Mouse (Mus musculus) limb, embryonic 13.5 days (tissue): ENCODE results near the gene Wnt11. TPM values are rescaled to one million over a fixed set of nuclear protein-coding genes. Genes with fewer than 3 reads are reported as not detected.

Source experiments
- ATAC-seq: fragments of 200-750 bp; cut with Nextera tagmentation; 2 replicates; pipeline ENCODE4 v1.8.0; 2017; ENCODE audit warnings: low read depth, moderate number of reproducible peaks, moderate TSS enrichment; ENCODE audit not compliant: low FRiP score
- H3K27ac ChIP-seq: fragments of 300-500 bp; sonication (generic); 2 replicates; pipeline ENCODE4 v1.5.1; 2015; ENCODE audit warnings: inconsistent platforms, mild to moderate bottlenecking, moderate library complexity
- H3K27me3 ChIP-seq: fragments of 300-500 bp; sonication (generic); 2 replicates; pipeline ENCODE4 v1.6.1; 2015; ENCODE audit warnings: mild to moderate bottlenecking, inconsistent platforms
- H3K36me3 ChIP-seq: fragments of 300-500 bp; sonication (generic); 2 replicates; pipeline ENCODE4 v1.6.1; 2015; ENCODE audit warnings: inconsistent platforms, mild to moderate bottlenecking, moderate library complexity
- H3K4me1 ChIP-seq: fragments of 300-500 bp; sonication (generic); 2 replicates; pipeline ENCODE4 v1.6.1; 2015; ENCODE audit warnings: inconsistent platforms
- H3K4me2 ChIP-seq: fragments of 300-500 bp; sonication (generic); replicated peaks from 2 replicates; pipeline ENCODE4 v1.6.1; 2015; ENCODE audit warnings: inconsistent platforms, mild to moderate bottlenecking, moderate library complexity
- H3K4me3 ChIP-seq: fragments of 300-500 bp; sonication (generic); 2 replicates; pipeline ENCODE4 v1.5.1; 2015; ENCODE audit warnings: moderate library complexity, mild to moderate bottlenecking, inconsistent platforms
- H3K9ac ChIP-seq: fragments of 300-500 bp; sonication (generic); 2 replicates; pipeline ENCODE4 v1.6.1; 2015; ENCODE audit warnings: mild to moderate bottlenecking, inconsistent platforms
- H3K9me3 ChIP-seq: fragments of 300-500 bp; sonication (generic); 2 replicates; pipeline ENCODE4 v1.6.1; 2016; ENCODE audit warnings: inconsistent platforms
- WGBS: fragments of 180-500 bp; shearing (Covaris S2); methylation state at CpG from one replicate; pipeline ENCODE4 v1.1.7; 2015; 5-methylcytosine and 5-hydroxymethylcytosine counted together
- polyA plus RNA-seq: library from polyadenylated mRNA; unstranded; fragments of >200 nt; fragmentation: Nextera tagmentation; extraction: Ambion mirVana; gene quantifications from 2 replicates; pipeline ENCODE4 v1.2.1, GENCODE M21; 2015

Wnt11 gene
- polyA plus RNA-seq, 1 experiment from 2014 or later: 37.2 TPM

GRCm38 (mm10) chr7:98803181-98803580 lies 31.7 kb upstream of the Wnt11 start:
- H3K4me3 ChIP-seq: no peak overlapping the region
- WGBS: 82% methylated on average over 9 of the region's 9 CpGs
- peaks cover 20% of the 10 kb centered on the region for H3K4me1 ChIP-seq
- no peaks in the 10 kb centered on the region; the same call in 1 of the 2 replicates for H3K27me3 ChIP-seq
- 0 out of 2 replicates have a peak, but pooled peaks cover 4% of the 10 kb centered on the region for H3K9me3 ChIP-seq
- H3K9ac ChIP-seq: no peak overlapping the region
- H3K27ac ChIP-seq: no peak overlapping the region
- no peak for ATAC-seq
- H3K36me3 ChIP-seq: no peaks in the 10 kb centered on the region
- H3K4me2 ChIP-seq: no peak overlapping the region

GRCm38 (mm10) chr7:98804841-98805772 lies 29.8 kb upstream of the Wnt11 start:
- Histone ChIP-seq H3K36me3 (no peaks in the 10 kb centered on the region), H3K4me3 (no peak overlapping the region), H3K9ac (no peak overlapping the region), H3K4me1 (peaks cover 11% of the 10 kb centered on the region), H3K27ac (no peak overlapping the region), H3K9me3 (0 out of 2 replicates have a peak, but pooled peaks cover 4% of the 10 kb centered on the region), H3K27me3 (peaks cover 2% of the 10 kb centered on the region; the same call in 1 of the 2 replicates), H3K4me2 (no peak overlapping the region)
- 70% methylated on average over 12 of the region's 12 CpGs for WGBS
- no peak for ATAC-seq

GRCm38 (mm10) chr7:98806961-98807360 lies 28.0 kb upstream of the Wnt11 start:
- H3K27ac ChIP-seq: no peak overlapping the region
- no peak overlapping the region for H3K4me2 ChIP-seq
- H3K36me3 ChIP-seq: no peaks in the 10 kb centered on the region
- H3K9ac ChIP-seq: no peak overlapping the region
- 0 out of 2 replicates have a peak, but pooled peaks cover 4% of the 10 kb centered on the region for H3K9me3 ChIP-seq
- ATAC-seq: no peak
- 79% methylated on average over 3 of the region's 3 CpGs for WGBS
- H3K4me3 ChIP-seq: no peak overlapping the region
- H3K4me1 ChIP-seq: peaks cover 11% of the 10 kb centered on the region
- peaks cover 2% of the 10 kb centered on the region; the same call in 1 of the 2 replicates for H3K27me3 ChIP-seq

GRCm38 (mm10) chr7:98809372-98809771 lies 25.5 kb upstream of the Wnt11 start:
- Histone ChIP-seq H3K27ac (no peak overlapping the region), H3K27me3 (peaks cover 2% of the 10 kb centered on the region; the same call in 1 of the 2 replicates), H3K4me3 (no peak overlapping the region), H3K36me3 (no peaks in the 10 kb centered on the region), H3K9ac (no peak overlapping the region), H3K9me3 (no peaks in the 10 kb centered on the region), H3K4me1 (peaks cover 21% of the 10 kb centered on the region), H3K4me2 (no peak overlapping the region)
- ATAC-seq: no peak
- WGBS: 84% methylated on average over 6 of the region's 6 CpGs

- no peak overlapping the region for H3K9ac ChIP-seq
- H3K36me3 ChIP-seq: no peaks in the 10 kb centered on the region
- peaks cover 2% of the 10 kb centered on the region; the same call in 1 of the 2 replicates for H3K27me3 ChIP-seq
- no peaks in the 10 kb centered on the region for H3K9me3 ChIP-seq
- no peak overlapping the region for H3K27ac ChIP-seq
- WGBS: 95% methylated on average over 2 of the region's 2 CpGs
- ATAC-seq: no peak
- no peak overlapping the region for H3K4me2 ChIP-seq
- no peak overlapping the region for H3K4me3 ChIP-seq
- peaks cover 21% of the 10 kb centered on the region for H3K4me1 ChIP-seq
These were observed 24.3 kb upstream of the Wnt11 start for GRCm38 (mm10) chr7:98810619-98811018.

- Histone ChIP-seq H3K36me3 (no peaks in the 10 kb centered on the region), H3K4me3 (no peak overlapping the region), H3K4me2 (0 out of 2 replicates have a peak overlapping the region, but pooled peaks have one; percentile 9), H3K27me3 (peaks cover 11% of the 10 kb centered on the region; the same call in 1 of the 2 replicates), H3K27ac (peak overlapping the region; percentile 48; the same call in 1 of the 2 replicates), H3K4me1 (peaks cover 55% of the 10 kb centered on the region), H3K9ac (peak overlapping the region; percentile 48; the same call in 1 of the 2 replicates), H3K9me3 (no peaks in the 10 kb centered on the region)
- WGBS: 76% methylated on average over 1 of the region's 1 CpGs
- ATAC-seq: no peak
These were observed 14.4 kb upstream of the Wnt11 start for GRCm38 (mm10) chr7:98820501-98820900.

- H3K9me3 ChIP-seq: no peaks in the 10 kb centered on the region
- peaks cover 43% of the 10 kb centered on the region for H3K4me1 ChIP-seq
- ATAC-seq: no peak
- H3K9ac ChIP-seq: no peak overlapping the region
- WGBS: 63% methylated on average over 6 of the region's 6 CpGs
- no peak overlapping the region for H3K27ac ChIP-seq
- H3K4me2 ChIP-seq: no peak overlapping the region
- H3K27me3 ChIP-seq: peaks cover 15% of the 10 kb centered on the region; the same call in 1 of the 2 replicates
- H3K36me3 ChIP-seq: no peaks in the 10 kb centered on the region
- no peak overlapping the region for H3K4me3 ChIP-seq
These were observed 12.0 kb upstream of the Wnt11 start for GRCm38 (mm10) chr7:98822881-98823280.

- Histone ChIP-seq H3K9ac (no peak overlapping the region), H3K27ac (no peak overlapping the region), H3K36me3 (no peaks in the 10 kb centered on the region), H3K4me2 (no peak overlapping the region), H3K4me3 (no peak overlapping the region), H3K4me1 (peaks cover 42% of the 10 kb centered on the region), H3K9me3 (no peaks in the 10 kb centered on the region), H3K27me3 (peaks cover 18% of the 10 kb centered on the region)
- no peak for ATAC-seq
- 63% methylated on average over 15 of the region's 15 CpGs for WGBS
These were observed 10.8 kb upstream of the Wnt11 start for GRCm38 (mm10) chr7:98823896-98824822.

- peaks cover 16% of the 10 kb centered on the region for H3K4me1 ChIP-seq
- 57% methylated on average over 3 of the region's 3 CpGs for WGBS
- peaks cover 55% of the 10 kb centered on the region for H3K27me3 ChIP-seq
- H3K36me3 ChIP-seq: no peaks in the 10 kb centered on the region
- H3K27ac ChIP-seq: no peak overlapping the region; the same call in 1 of the 2 replicates
- H3K4me3 ChIP-seq: no peak overlapping the region
- no peak overlapping the region for H3K4me2 ChIP-seq
- H3K9ac ChIP-seq: no peak overlapping the region
- no peak for ATAC-seq
- H3K9me3 ChIP-seq: no peaks in the 10 kb centered on the region
These were observed 6.9 kb upstream of the Wnt11 start for GRCm38 (mm10) chr7:98828052-98828451.

GRCm38 (mm10) chr7:98828876-98829275 lies 6.0 kb upstream of the Wnt11 start:
- Histone ChIP-seq H3K9me3 (no peaks in the 10 kb centered on the region), H3K4me2 (no peak overlapping the region), H3K27me3 (peaks cover 61% of the 10 kb centered on the region), H3K27ac (no peak overlapping the region), H3K36me3 (no peaks in the 10 kb centered on the region), H3K4me1 (peaks cover 16% of the 10 kb centered on the region), H3K4me3 (no peak overlapping the region), H3K9ac (no peak overlapping the region)
- WGBS: 21% methylated on average over 7 of the region's 7 CpGs
- no peak for ATAC-seq

GRCm38 (mm10) chr7:98831290-98831689 lies 3.6 kb upstream of the Wnt11 start:
- no peaks in the 10 kb centered on the region for H3K9me3 ChIP-seq
- H3K4me2 ChIP-seq: no peak overlapping the region
- ATAC-seq: no peak
- H3K4me3 ChIP-seq: no peak overlapping the region
- H3K36me3 ChIP-seq: no peaks in the 10 kb centered on the region
- no peak overlapping the region for H3K9ac ChIP-seq
- 81% methylated on average over 6 of the region's 6 CpGs for WGBS
- peaks cover 32% of the 10 kb centered on the region for H3K4me1 ChIP-seq
- peaks cover 71% of the 10 kb centered on the region for H3K27me3 ChIP-seq
- no peak overlapping the region for H3K27ac ChIP-seq
